Mouse (Mus musculus) embryonic facial prominence, embryonic 14.5 days (tissue): Measurements from ENCODE around the gene Nlgn2. TPM values are rescaled to one million over a fixed set of nuclear protein-coding genes. Genes with fewer than 3 reads are reported as not detected.

ENCODE experiments used
- ATAC-seq: fragments of 200-750 bp; cut with Nextera tagmentation; 2 replicates; pipeline ENCODE4 v1.8.0; 2017; ENCODE audit warnings: low read depth, moderate number of reproducible peaks, moderate TSS enrichment
- DNase-seq: peaks from one replicate; pipeline ENCODE4 v3.0.0-alpha.2; 2015; ENCODE audit warnings: low spot score
- H3K27ac ChIP-seq: fragments of 300-500 bp; sonication (generic); replicated peaks from 2 replicates; pipeline ENCODE4 v1.5.1; 2014; ENCODE audit warnings: low read depth, mild to moderate bottlenecking, low read length, moderate library complexity
- H3K27me3 ChIP-seq: fragments of 300-500 bp; sonication (generic); replicated peaks from 2 replicates; pipeline ENCODE4 v1.6.1; 2014; ENCODE audit warnings: low read length; ENCODE audit not compliant: control insufficient read depth, insufficient read depth
- H3K36me3 ChIP-seq: fragments of 300-500 bp; sonication (generic); 2 replicates; pipeline ENCODE4 v1.6.1; 2014; ENCODE audit warnings: low read length, mixed read lengths; ENCODE audit not compliant: control insufficient read depth, insufficient read depth
- H3K4me1 ChIP-seq: fragments of 300-500 bp; sonication (generic); 2 replicates; pipeline ENCODE4 v1.6.1; 2014; ENCODE audit warnings: antibody characterized with exemption, low read length; ENCODE audit not compliant: control insufficient read depth, insufficient read depth
- H3K4me2 ChIP-seq: fragments of 300-500 bp; sonication (generic); 2 replicates; pipeline ENCODE4 v1.6.1; 2014; ENCODE audit warnings: low read depth, mild to moderate bottlenecking, low read length, moderate library complexity, mixed read lengths
- H3K4me3 ChIP-seq: fragments of 300-500 bp; sonication (generic); 2 replicates; pipeline ENCODE4 v1.5.1; 2014; ENCODE audit warnings: low read depth, mild to moderate bottlenecking, low read length
- H3K9ac ChIP-seq: fragments of 300-500 bp; sonication (generic); 2 replicates; pipeline ENCODE4 v1.6.1; 2014; ENCODE audit warnings: low read depth, mild to moderate bottlenecking, low read length, moderate library complexity, mixed read lengths
- H3K9me3 ChIP-seq: fragments of 300-500 bp; sonication (generic); 2 replicates; pipeline ENCODE4 v1.6.1; 2016; ENCODE audit warnings: low read length; ENCODE audit not compliant: control insufficient read depth
- WGBS: fragments of 180-500 bp; shearing (Covaris S2); extraction: QIAGEN DNeasy Blood & Tissue Kit; methylation state at CpG from one replicate; pipeline ENCODE4 v1.1.7; 2014; 5-methylcytosine and 5-hydroxymethylcytosine counted together
- microRNA-seq: library from miRNA; unstranded; fragments of <30 nt; microRNA quantifications from one replicate; pipeline ENCODE4, GENCODE M21; 2016; ENCODE audit warnings: borderline number of aligned reads
- polyA plus RNA-seq: library from polyadenylated mRNA; unstranded; fragments of >200 nt; fragmentation: Nextera tagmentation; extraction: Ambion mirVana; gene quantifications from 2 replicates; pipeline ENCODE4 v1.2.1, GENCODE M21; 2014

Gene Nlgn2
- polyA plus RNA-seq, 1 experiment from 2014 or later, result 8.3 TPM

GRCm38 (mm10) chr11:69774961-69775360 lies 62.6 kb downstream of the Nlgn2 start:
- Histone ChIP-seq H3K27me3 (no peaks in the 10 kb centered on the region), H3K4me3 (no peak overlapping the region), H3K36me3 (peaks cover 29% of the 10 kb centered on the region), H3K9ac (no peak overlapping the region), H3K4me2 (no peak overlapping the region), H3K27ac (no peak overlapping the region), H3K4me1 (no peaks in the 10 kb centered on the region; the same call in 1 of the 2 replicates), H3K9me3 (no peaks in the 10 kb centered on the region)
- WGBS, result 49% methylated on average over 5 of the region's 5 CpGs
- ATAC-seq, result no peak
- no peak for DNase-seq

Small RNA genes within 50 kb of the gene (microRNA-seq; reads per million reads assigned to microRNA genes)
- not detected for gene Mir6924

Other genes with a start within 250 kb of the Nlgn2 start
- gene Atp1b2, start 231.8 kb downstream of the Nlgn2 start, polyA plus RNA-seq, result 15.6 and 17.7 TPM in 2 replicates
- not detected in 2 replicates for gene Shbg, start 219.9 kb downstream of the Nlgn2 start, polyA plus RNA-seq
- 15.6 and 16.6 TPM in 2 replicates for gene Sat2, start 215.8 kb downstream of the Nlgn2 start, polyA plus RNA-seq
- 25.4 and 26.3 TPM in 2 replicates for gene Fxr2, start 204.8 kb downstream of the Nlgn2 start, polyA plus RNA-seq
- gene Sox15, start 182.5 kb downstream of the Nlgn2 start, polyA plus RNA-seq, result 1.7 and 2.9 TPM in 2 replicates
- gene Mpdu1, start 175.1 kb downstream of the Nlgn2 start, polyA plus RNA-seq, result 29.1 and 33.6 TPM in 2 replicates
- 22.0 and 25.5 TPM in 2 replicates for gene Cd68, start 171.6 kb downstream of the Nlgn2 start, polyA plus RNA-seq
- gene Eif4a1, start 165.4 kb downstream of the Nlgn2 start, polyA plus RNA-seq, result 525 and 575 TPM in 2 replicates
- 73.6 and 88.4 TPM in 2 replicates for gene Senp3, start 155.7 kb downstream of the Nlgn2 start, polyA plus RNA-seq
- 0.37 and 0.49 TPM in 2 replicates for gene Tnfsf13, start 152.0 kb downstream of the Nlgn2 start, polyA plus RNA-seq
- gene Tnfsf12, start 141.9 kb downstream of the Nlgn2 start, polyA plus RNA-seq, result 13.0 and 16.6 TPM in 2 replicates
- 6.0 and 6.6 TPM in 2 replicates for gene Tnfsfm13, start 141.7 kb downstream of the Nlgn2 start, polyA plus RNA-seq
- gene Polr2a, start 79.1 kb downstream of the Nlgn2 start, polyA plus RNA-seq, result 39.3 and 39.7 TPM in 2 replicates
- gene Slc35g3, start 75.8 kb downstream of the Nlgn2 start, polyA plus RNA-seq, result 0.12 TPM in 1 of 2 replicates, not detected in the other
- gene Zbtb4, start 71.9 kb downstream of the Nlgn2 start, polyA plus RNA-seq, result 3.5 and 3.9 TPM in 2 replicates
- 28.4 and 29.4 TPM in 2 replicates for gene Chrnb1, start 41.8 kb downstream of the Nlgn2 start, polyA plus RNA-seq
- gene Fgf11, start 35.9 kb downstream of the Nlgn2 start, polyA plus RNA-seq, result 2.3 and 3.3 TPM in 2 replicates
- 4.1 and 4.3 TPM in 2 replicates for gene Tmem102, start 32.2 kb downstream of the Nlgn2 start, polyA plus RNA-seq
- gene Gm39566, start 22.5 kb downstream of the Nlgn2 start, polyA plus RNA-seq, result not detected in 2 replicates
- not detected in 2 replicates for gene Spem2, start 19.3 kb downstream of the Nlgn2 start, polyA plus RNA-seq
- gene Spem1, start 15.6 kb downstream of the Nlgn2 start, polyA plus RNA-seq, result 0.26 TPM in 1 of 2 replicates, not detected in the other
- 379 and 388 TPM in 2 replicates for gene Tmem256, start 730 bp upstream of the Nlgn2 start, polyA plus RNA-seq
- 102 and 121 TPM in 2 replicates for gene Plscr3, start 8.6 kb upstream of the Nlgn2 start, polyA plus RNA-seq
- 3.2 and 3.7 TPM in 2 replicates for gene Tnk1, start 20.9 kb upstream of the Nlgn2 start, polyA plus RNA-seq
- not detected in 2 replicates for gene Tmem95, start 40.2 kb upstream of the Nlgn2 start, polyA plus RNA-seq
- 5.9 and 7.2 TPM in 2 replicates for gene Kctd11, start 43.6 kb upstream of the Nlgn2 start, polyA plus RNA-seq
- 1.5 and 2.1 TPM in 2 replicates for gene Acap1, start 57.8 kb upstream of the Nlgn2 start, polyA plus RNA-seq
- 5.7 and 8.3 TPM in 2 replicates for gene 2810408A11Rik, start 63.2 kb upstream of the Nlgn2 start, polyA plus RNA-seq
- gene Neurl4, start 63.3 kb upstream of the Nlgn2 start, polyA plus RNA-seq, result 10.1 and 10.3 TPM in 2 replicates
- 55.0 and 57.2 TPM in 2 replicates for gene Gps2, start 76.1 kb upstream of the Nlgn2 start, polyA plus RNA-seq
- 1,503 and 1,606 TPM in 2 replicates for gene Eif5a, start 84.2 kb upstream of the Nlgn2 start, polyA plus RNA-seq
- gene Ybx2, start 98.0 kb upstream of the Nlgn2 start, polyA plus RNA-seq, result 2.9 and 4.2 TPM in 2 replicates
- 16.9 and 20.8 TPM in 2 replicates for gene Slc2a4, start 110.4 kb upstream of the Nlgn2 start, polyA plus RNA-seq
- 22.3 and 23.7 TPM in 2 replicates for gene Cldn7, start 127.0 kb upstream of the Nlgn2 start, polyA plus RNA-seq
- 37.4 and 39.2 TPM in 2 replicates for gene Ctdnep1, start 143.4 kb upstream of the Nlgn2 start, polyA plus RNA-seq
- 109 and 116 TPM in 2 replicates for gene Elp5, start 144.7 kb upstream of the Nlgn2 start, polyA plus RNA-seq
- gene Gabarap, start 153.4 kb upstream of the Nlgn2 start, polyA plus RNA-seq, result 577 and 590 TPM in 2 replicates
- 47.0 and 49.3 TPM in 2 replicates for gene Phf23, start 158.0 kb upstream of the Nlgn2 start, polyA plus RNA-seq
- gene Dvl2, start 162.8 kb upstream of the Nlgn2 start, polyA plus RNA-seq, result 30.8 and 36.2 TPM in 2 replicates
- 90.0 and 95.5 TPM in 2 replicates for gene Acadvl, start 177.6 kb upstream of the Nlgn2 start, polyA plus RNA-seq
- gene Dlg4, start 179.2 kb upstream of the Nlgn2 start, polyA plus RNA-seq, result 7.3 and 8.4 TPM in 2 replicates
- 2.0 and 2.2 TPM in 2 replicates for gene Asgr1, start 216.3 kb upstream of the Nlgn2 start, polyA plus RNA-seq